Mouse (Mus musculus): Measurements from ENCODE around the gene Agtr1b. TPM values are rescaled to one million over a fixed set of nuclear protein-coding genes. Genes with fewer than 3 reads are reported as not detected.

Gene Agtr1b
- polyA plus RNA-seq (2017; shearing (Covaris generic)): not detected

DNA sequence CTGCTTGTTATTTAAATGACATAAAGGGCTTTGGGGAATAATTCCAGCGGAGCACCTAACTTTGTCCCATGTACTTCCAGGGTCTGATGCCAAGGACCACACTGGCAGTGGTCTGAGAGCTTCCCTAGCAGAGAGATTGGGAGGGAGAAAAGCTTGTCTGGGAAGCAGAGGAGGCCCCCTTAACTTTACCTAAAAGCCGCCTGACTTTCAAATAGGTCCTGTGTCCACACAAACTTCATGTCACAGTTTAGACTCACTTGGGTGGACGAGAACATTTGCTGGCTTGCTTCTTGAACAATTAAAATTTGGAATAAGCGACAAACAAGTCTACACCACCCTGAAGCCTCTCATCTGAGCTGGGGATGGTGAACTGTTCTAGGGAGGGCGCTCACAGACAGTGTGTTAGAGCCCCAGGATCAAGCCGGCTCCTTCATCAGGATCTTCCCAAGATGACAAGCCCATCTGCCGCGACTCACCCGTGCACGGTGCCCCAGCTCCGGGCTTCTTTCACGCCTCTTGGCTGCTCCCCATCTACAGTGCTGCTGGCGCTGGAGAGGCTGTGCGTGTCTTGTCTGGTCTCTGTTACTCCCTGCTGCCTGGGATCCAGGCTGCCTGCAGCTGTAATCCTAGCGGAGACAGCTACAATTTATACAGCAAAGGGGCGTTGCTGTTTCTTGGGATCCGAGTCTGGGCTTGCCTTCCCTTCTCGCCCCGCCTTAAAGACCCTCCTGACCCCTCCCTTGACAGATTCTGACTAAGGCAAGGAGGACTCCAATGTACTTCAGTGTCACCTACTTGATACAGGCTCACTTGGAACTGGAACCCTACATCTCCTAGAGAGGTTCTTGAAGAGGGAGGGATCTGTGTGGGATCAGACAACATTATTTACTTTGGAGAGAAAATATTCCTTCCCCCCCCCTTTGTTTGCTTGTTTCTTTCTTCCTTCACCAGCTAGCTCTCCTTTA lies at the start of gene Agtr1b:
Gene Agtr1b (minus strand): TSS at position 620 of the 965 bp plus-strand sequence.

DNA sequence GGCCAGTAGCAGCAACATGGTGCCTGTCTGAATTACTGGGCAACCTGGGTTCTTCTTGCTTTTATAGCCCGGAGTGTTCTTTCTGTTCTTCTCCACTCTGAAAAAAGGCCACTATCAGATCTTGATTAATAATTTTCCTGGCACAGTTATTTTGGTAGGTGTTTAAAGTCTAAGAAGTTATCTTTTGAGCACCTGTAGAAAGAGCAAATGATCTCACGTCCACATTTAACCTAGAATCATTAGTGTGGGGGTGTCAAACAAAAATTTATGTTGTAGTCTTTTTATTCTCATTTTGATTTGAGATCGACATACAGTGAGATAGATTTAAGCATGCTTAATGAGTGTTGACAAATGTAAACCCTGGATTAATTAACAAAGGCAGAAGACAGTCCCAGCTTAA lies 91.3 kb downstream of the Agtr1b start, which contains the start of gene Cpb1:
Gene Cpb1 (minus strand): TSS at position 101 of the 400 bp plus-strand sequence.

Other genes with a start within 250 kb of the Agtr1b start
- 60.5 TPM for gene Gyg, start 211.9 kb downstream of the Agtr1b start, polyA plus RNA-seq (2017; shearing (Covaris generic))
- gene Cpa3, start 125.0 kb downstream of the Agtr1b start, polyA plus RNA-seq (2017; shearing (Covaris generic)): 0.37 TPM
- not detected for gene Cpb1, start 91.4 kb downstream of the Agtr1b start, polyA plus RNA-seq (2017; shearing (Covaris generic))